Mouse (Mus musculus): ENCODE measurements around the gene Cyb5r3.

DNA sequence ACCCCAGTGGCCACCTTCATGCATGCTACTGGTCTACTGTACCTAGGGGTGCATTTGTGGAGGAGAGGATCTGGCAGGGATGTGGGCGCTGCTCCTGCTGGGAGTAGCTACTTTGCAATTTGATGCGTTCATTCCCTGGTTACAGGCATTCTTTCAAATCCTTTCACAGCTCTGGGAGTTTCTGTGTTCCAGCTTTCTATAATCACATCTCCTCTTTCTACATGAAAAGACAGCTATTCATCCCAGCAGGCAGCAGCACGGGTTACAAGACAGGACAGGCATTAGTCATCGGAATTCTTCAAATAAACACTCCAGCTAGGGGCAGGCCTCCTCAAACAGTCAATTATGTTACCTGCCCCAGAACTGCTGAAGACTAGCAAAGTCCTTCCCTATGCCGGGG is 29.5 kb downstream of the Cyb5r3 start:
- TF ChIP-seq CTCF (IDR thresholded peaks at IDR 0.05): no peak
- TF ChIP-seq POLR2A (IDR thresholded peaks at IDR 0.05; ENCODE audit: insufficient read depth, low read depth, low read length): no peak
- no peak for TF ChIP-seq EP300 (IDR thresholded peaks at IDR 0.05; ENCODE audit: insufficient read depth, low read depth, low read length)
